Mouse (Mus musculus) heart, embryonic 16.5 days (tissue): Measurements from ENCODE around the gene Scube1. TPM values are rescaled to one million over a fixed set of nuclear protein-coding genes. Genes with fewer than 3 reads are reported as not detected.

Source experiments
- ATAC-seq: fragments of 200-750 bp; cut with Nextera tagmentation; replicated peaks from 2 replicates; pipeline ENCODE4 v1.8.0; 2017; ENCODE audit warnings: moderate number of reproducible peaks; ENCODE audit not compliant: insufficient read depth, low FRiP score; ENCODE audit errors: extremely low read depth
- H3K27ac ChIP-seq: fragments of 300-500 bp; sonication (generic); 2 replicates; pipeline ENCODE4 v1.5.1; 2014; ENCODE audit warnings: mild to moderate bottlenecking, low read length, control low read depth, moderate library complexity
- H3K27me3 ChIP-seq: fragments of 300-500 bp; sonication (generic); 2 replicates; pipeline ENCODE4 v1.6.1; 2014; ENCODE audit warnings: low read length, mixed read lengths; ENCODE audit not compliant: control insufficient read depth, insufficient read depth
- H3K36me3 ChIP-seq: fragments of 300-500 bp; sonication (generic); 2 replicates; pipeline ENCODE4 v1.6.1; 2014; ENCODE audit not compliant: control insufficient read depth, insufficient read depth
- H3K4me1 ChIP-seq: fragments of 300-500 bp; sonication (generic); 2 replicates; pipeline ENCODE4 v1.6.1; 2014; ENCODE audit warnings: low read length, mixed read lengths; ENCODE audit not compliant: control insufficient read depth, insufficient read depth
- H3K4me2 ChIP-seq: fragments of 300-500 bp; sonication (generic); 2 replicates; pipeline ENCODE4 v1.6.1; 2014; ENCODE audit warnings: low read depth, mild to moderate bottlenecking, control low read depth, low read length
- H3K4me3 ChIP-seq: fragments of 300-500 bp; sonication (generic); 2 replicates; pipeline ENCODE4 v1.5.1; 2014; ENCODE audit warnings: mild to moderate bottlenecking, control low read depth, low read length
- H3K9ac ChIP-seq: fragments of 300-500 bp; sonication (generic); 2 replicates; pipeline ENCODE4 v1.6.1; 2014; ENCODE audit warnings: low read length, control low read depth
- H3K9me3 ChIP-seq: fragments of 300-500 bp; sonication (generic); replicated peaks from 2 replicates; pipeline ENCODE4 v1.6.1; 2016; ENCODE audit warnings: low read length; ENCODE audit not compliant: control insufficient read depth
- WGBS: fragments of 180-500 bp; shearing (Covaris S2); extraction: QIAGEN DNeasy Blood & Tissue Kit; methylation state at CpG from one replicate; pipeline ENCODE4 v1.1.7; 2014; 5-methylcytosine and 5-hydroxymethylcytosine counted together
- polyA plus RNA-seq: library from polyadenylated mRNA; unstranded; fragments of >200 nt; fragmentation: Nextera tagmentation; extraction: Ambion mirVana; gene quantifications from 2 replicates; pipeline ENCODE4 v1.2.1, GENCODE M21; 2015

Gene Scube1
- polyA plus RNA-seq, 1 experiment from 2014 or later: 4.0 TPM

DNA sequence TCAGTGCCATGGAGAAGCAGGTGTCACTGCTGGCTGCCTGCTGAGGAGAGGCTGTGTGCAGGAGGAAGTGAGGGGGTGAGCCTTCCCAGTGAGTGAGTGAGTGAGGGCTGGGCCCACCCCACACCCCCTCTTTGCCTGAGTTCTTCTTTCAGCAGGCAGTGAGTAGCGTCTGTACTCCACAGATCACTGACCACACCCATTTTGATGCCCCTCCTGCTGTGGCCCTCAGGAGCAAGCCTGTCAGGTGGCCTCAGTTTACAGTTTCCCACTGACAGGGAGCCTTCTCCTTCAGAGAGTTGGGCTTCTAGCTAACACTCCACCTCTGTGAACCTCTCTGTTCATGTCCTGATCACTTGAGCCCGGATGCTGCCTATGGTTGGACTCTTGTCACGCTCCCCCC lies 89.6 kb downstream of the Scube1 start:
- Histone ChIP-seq H3K4me3 (no peak overlapping the region), H3K4me1 (peaks cover 20% of the 10 kb centered on the region), H3K9me3 (no peaks in the 10 kb centered on the region), H3K4me2 (no peak overlapping the region), H3K27ac (no peak overlapping the region), H3K27me3 (no peaks in the 10 kb centered on the region), H3K36me3 (no peaks in the 10 kb centered on the region), H3K9ac (no peak overlapping the region)
- ATAC-seq: no peak
- 67% methylated on average over 3 of the region's 3 CpGs for WGBS

GRCm38 (mm10) chr15:83634076-83634475 lies 90.7 kb downstream of the Scube1 start:
- no peak overlapping the region for H3K4me3 ChIP-seq
- 13% methylated on average over 1 of the region's 1 CpGs for WGBS
- ATAC-seq: no peak

DNA sequence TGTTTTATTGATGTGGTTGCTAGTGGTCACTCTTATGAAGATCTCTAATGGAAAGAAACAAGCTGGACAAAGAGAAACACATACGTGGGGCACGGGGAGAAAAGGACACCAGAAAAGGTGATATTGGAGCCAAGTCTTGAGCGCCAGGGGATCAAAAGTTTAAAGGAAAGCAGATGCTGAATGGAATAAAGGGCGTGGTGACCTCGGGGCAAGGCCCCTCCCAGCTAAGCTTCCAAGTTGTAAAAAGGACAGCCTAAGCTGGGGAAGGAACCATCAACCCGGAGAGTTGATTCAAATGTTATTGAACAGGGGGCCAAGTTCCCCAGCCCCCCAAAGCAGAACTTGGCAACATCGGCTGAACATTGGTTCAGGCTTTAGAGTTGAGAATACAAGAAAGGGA lies 93.8 kb downstream of the Scube1 start:
- WGBS: 81% methylated on average over 7 of the region's 7 CpGs
- no peaks in the 10 kb centered on the region for H3K27me3 ChIP-seq
- H3K4me3 ChIP-seq: no peak overlapping the region
- no peak overlapping the region for H3K27ac ChIP-seq
- no peak overlapping the region for H3K4me2 ChIP-seq
- H3K36me3 ChIP-seq: no peaks in the 10 kb centered on the region
- no peaks in the 10 kb centered on the region for H3K4me1 ChIP-seq
- H3K9me3 ChIP-seq: no peaks in the 10 kb centered on the region; the same call in 1 of the 2 replicates
- no peak overlapping the region for H3K9ac ChIP-seq
- no peak for ATAC-seq

More at GRCm38 (mm10) chr15:83634076-83634475, 90.7 kb downstream of the Scube1 start:
- Histone ChIP-seq H3K9ac (no peak overlapping the region), H3K36me3 (no peaks in the 10 kb centered on the region), H3K27ac (no peak overlapping the region), H3K4me2 (no peak overlapping the region), H3K27me3 (no peaks in the 10 kb centered on the region), H3K9me3 (no peaks in the 10 kb centered on the region; the same call in 1 of the 2 replicates), H3K4me1 (peaks cover 13% of the 10 kb centered on the region)

DNA sequence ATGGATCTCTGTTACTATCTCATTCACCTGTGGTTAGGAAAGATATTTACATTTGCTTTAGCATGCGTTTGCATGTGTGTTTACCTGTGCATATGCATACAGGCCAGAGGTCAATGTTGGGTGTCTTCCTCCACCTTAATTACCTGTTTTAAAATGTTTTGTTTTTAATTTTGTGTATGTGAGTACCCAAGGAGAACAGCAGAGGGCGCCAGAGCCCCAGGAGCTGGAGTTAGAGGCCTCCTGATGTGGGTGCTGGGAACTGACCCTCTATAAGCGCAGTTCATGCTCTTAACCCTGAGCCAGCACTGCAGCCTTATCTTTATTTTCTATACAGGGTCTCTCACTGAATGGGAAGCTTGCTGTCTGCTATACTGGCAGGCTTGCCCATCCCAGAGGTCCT lies 95.1 kb downstream of the Scube1 start:
- Histone ChIP-seq H3K36me3 (no peaks in the 10 kb centered on the region), H3K4me1 (no peaks in the 10 kb centered on the region), H3K4me2 (no peak overlapping the region), H3K4me3 (no peak overlapping the region), H3K9me3 (no peaks in the 10 kb centered on the region; the same call in 1 of the 2 replicates), H3K27me3 (no peaks in the 10 kb centered on the region), H3K9ac (no peak overlapping the region), H3K27ac (no peak overlapping the region)
- 68% methylated on average over 3 of the region's 3 CpGs for WGBS
- ATAC-seq: no peak

DNA sequence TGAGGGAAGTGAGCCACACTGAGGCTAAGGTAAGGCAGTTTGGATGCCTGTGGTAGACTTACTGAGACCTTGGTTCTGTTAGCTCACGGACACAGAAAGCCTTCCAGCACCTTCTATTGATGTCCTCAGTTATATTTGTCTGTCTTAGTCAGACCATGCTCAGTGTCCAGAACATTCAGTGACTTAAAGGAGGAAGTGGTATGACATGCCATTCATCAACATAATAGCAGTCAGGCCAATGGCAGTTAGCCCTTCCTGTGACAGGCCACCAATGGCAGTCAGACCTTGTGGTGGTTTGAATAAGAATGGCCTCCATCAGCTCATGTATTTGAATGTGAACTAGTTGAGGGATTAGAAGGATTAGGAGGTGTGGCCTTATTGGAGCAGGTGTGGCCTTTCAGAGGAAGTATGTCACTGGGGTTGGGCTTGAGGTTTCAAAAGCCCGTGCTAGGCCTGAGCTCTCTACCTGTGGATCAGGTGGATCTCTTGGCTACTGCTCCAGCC lies 98.6 kb downstream of the Scube1 start:
- Histone ChIP-seq H3K27me3 (no peaks in the 10 kb centered on the region), H3K4me1 (no peaks in the 10 kb centered on the region), H3K36me3 (no peaks in the 10 kb centered on the region), H3K4me3 (no peak overlapping the region), H3K27ac (no peak overlapping the region), H3K9ac (no peak overlapping the region), H3K4me2 (no peak overlapping the region), H3K9me3 (no peaks in the 10 kb centered on the region; the same call in 1 of the 2 replicates)
- WGBS: 94% methylated on average over 2 of the region's 2 CpGs
- ATAC-seq: no peak

DNA sequence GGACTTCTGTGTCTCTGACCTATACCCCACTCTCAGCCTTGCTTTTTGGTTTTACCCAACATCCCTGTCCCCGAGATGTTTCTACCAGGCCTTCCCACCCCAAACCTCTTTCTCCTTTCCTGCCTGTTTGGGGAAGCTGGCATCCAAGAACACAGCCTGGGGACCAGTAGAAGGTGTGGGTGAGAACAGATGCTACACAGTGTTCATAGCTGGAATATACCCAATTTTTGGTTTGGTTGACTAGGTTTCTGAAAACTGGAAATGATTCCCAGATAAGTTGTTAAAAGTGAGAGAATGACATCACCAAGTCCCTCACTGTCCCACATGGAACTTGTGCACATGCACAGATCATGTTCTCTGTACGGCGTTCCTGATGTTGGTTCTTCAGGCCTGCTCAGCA lies 109.6 kb downstream of the Scube1 start:
- Histone ChIP-seq H3K36me3 (no peaks in the 10 kb centered on the region), H3K4me3 (no peak overlapping the region), H3K27ac (no peak overlapping the region), H3K4me1 (no peaks in the 10 kb centered on the region), H3K4me2 (no peak overlapping the region), H3K9ac (no peak overlapping the region), H3K9me3 (no peaks in the 10 kb centered on the region), H3K27me3 (no peaks in the 10 kb centered on the region)
- 81% methylated on average over 3 of the region's 3 CpGs for WGBS
- no peak for ATAC-seq

GRCm38 (mm10) chr15:83607115-83607802 lies 117.6 kb downstream of the Scube1 start:
- no peak for ATAC-seq
- no peak overlapping the region for H3K4me2 ChIP-seq
- H3K4me1 ChIP-seq: 0 out of 2 replicates have a peak, but pooled peaks cover 2% of the 10 kb centered on the region
- H3K27me3 ChIP-seq: no peaks in the 10 kb centered on the region
- no peak overlapping the region for H3K4me3 ChIP-seq
- no peak overlapping the region for H3K27ac ChIP-seq
- WGBS: 35% methylated on average over 15 of the region's 15 CpGs
- H3K9me3 ChIP-seq: no peaks in the 10 kb centered on the region
- H3K9ac ChIP-seq: no peak overlapping the region; the same call in 1 of the 2 replicates
- H3K36me3 ChIP-seq: no peaks in the 10 kb centered on the region

DNA sequence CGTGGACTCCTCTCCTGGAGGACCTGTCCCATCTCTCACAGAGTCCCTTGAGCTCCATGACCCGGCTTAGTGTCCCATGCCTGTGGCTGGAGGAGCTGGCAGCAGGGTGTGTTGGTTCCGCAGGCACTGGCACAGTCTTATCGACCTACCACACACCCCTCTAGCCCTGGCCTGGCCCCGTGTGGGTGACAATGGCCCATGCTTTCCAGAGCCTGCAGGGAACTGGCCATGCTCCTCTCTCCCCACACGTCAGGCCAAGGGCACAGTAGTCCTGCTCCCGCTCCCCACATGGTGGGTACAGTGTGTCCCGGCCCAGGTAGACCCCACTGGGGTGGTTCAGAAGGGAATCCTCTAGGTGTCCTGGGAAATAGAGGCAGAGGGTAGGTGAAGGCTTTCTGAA lies 118.1 kb downstream of the Scube1 start:
- 88% methylated on average over 8 of the region's 8 CpGs for WGBS
- ATAC-seq: no peak
- H3K9me3 ChIP-seq: no peaks in the 10 kb centered on the region
- H3K4me2 ChIP-seq: no peak overlapping the region
- H3K27ac ChIP-seq: no peak overlapping the region
- H3K4me3 ChIP-seq: no peak overlapping the region
- no peaks in the 10 kb centered on the region for H3K27me3 ChIP-seq
- 0 out of 2 replicates have a peak, but pooled peaks cover 2% of the 10 kb centered on the region for H3K4me1 ChIP-seq
- H3K9ac ChIP-seq: no peak overlapping the region; the same call in 1 of the 2 replicates
- no peaks in the 10 kb centered on the region for H3K36me3 ChIP-seq

- 71% methylated on average over 11 of the region's 11 CpGs for WGBS
- ATAC-seq: no peak
Measured at GRCm38 (mm10) chr15:83606216-83606615, 118.6 kb downstream of the Scube1 start.

More at GRCm38 (mm10) chr15:83606216-83606615, 118.6 kb downstream of the Scube1 start:
- Histone ChIP-seq H3K27me3 (no peaks in the 10 kb centered on the region), H3K4me3 (no peak overlapping the region), H3K4me2 (no peak overlapping the region), H3K9me3 (no peaks in the 10 kb centered on the region), H3K4me1 (0 out of 2 replicates have a peak, but pooled peaks cover 2% of the 10 kb centered on the region), H3K27ac (no peak overlapping the region), H3K9ac (no peak overlapping the region), H3K36me3 (no peaks in the 10 kb centered on the region)
